Mouse (Mus musculus): ENCODE results near the gene Gm6904. TPM values are rescaled to one million over a fixed set of nuclear protein-coding genes. Genes with fewer than 3 reads are reported as not detected.

The Gm6904 gene
- not detected in 2 replicates for polyA plus RNA-seq (2015; fragmentation: Nextera tagmentation; extraction: Ambion mirVana)

DNA sequence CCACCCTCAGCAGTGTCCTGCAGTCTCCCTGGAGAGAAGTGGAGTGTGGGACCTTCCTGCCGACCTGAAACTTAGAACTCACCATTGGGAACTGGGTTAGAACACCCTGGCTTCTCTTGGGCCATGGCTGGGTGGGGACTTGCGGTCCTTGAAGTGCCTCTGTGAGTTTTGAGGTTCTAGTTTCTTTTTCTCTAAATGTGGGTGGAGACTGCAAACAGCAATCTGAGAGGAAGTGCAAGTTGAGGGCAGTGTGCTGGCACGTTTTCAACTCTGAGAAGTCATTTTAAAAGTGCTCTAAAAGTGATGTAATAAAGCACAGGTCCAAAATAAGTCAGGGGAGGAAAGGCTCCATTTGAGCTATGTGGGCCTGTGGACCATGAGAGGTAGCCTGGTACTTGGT is at the start of gene Gm6904:
Gene Gm6904 (minus strand): TSS at position 161 of the 400 bp plus-strand sequence.

DNA sequence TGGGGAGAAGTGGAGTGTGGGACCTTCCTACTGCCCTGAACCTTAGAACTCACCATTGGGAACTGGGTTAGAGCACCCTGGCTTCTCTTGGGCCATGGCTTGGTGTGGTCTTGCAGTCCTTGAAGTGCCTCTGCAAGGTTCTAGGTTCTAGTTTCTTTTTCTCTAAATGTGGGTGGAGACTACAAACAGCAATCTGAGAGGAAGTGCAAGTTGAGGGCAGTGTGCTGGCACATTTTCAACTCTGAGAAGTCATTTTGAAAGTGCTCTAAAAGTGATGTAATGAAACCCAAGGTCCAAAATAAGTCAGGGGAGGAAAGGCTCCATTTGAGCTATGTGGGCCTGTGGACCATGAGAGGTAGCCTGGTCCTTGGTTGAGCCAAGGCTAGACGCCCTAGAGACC is 37.4 kb upstream of the Gm6904 start, which contains the start of gene Phf11a:
Gene Phf11a (minus strand): TSS at position 132 of the 400 bp plus-strand sequence.

DNA sequence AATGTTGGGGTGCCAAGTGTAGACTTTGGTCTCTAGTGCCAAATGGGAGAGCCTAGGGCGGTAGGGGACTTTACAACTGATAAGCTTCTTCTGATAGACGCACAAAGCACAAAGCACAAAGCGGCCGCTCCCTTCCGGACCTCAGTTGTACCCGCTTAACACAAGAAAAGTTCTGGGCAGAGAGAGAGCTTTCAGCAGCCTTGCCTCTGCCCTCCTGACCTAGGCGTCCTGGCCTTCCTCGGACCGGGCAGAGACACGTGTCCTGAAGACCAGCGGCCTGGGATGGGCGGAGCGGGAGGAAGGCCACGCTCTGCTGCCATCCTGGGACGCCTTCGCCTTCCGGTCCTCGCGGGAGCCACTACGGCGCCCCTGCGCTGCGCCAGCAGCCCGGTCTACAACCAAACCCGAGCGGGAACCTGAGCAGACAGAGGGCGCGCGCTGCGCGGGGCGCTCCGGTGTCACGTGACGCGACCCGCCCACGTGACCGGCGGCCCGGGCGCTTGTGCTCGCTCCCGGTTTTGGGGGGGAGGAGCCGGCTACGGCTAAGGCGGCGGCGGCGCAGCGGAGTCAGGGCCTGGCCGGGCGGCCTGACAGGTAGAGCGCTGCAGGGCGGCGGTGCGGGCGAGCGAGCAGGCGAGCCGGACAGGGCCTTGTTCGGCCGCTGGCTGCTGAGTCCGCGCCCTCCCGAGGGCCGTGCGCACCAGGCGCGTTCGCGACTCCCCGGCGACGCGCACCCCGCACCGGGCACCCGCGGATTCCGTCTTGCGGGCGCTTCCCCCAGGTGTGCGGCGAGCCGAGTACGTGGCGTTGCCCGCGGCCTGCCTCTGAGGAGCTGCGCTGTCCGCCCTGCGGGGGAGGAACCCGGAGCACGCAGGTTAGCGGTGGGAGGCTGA is 59.1 kb downstream of the Gm6904 start, which contains the start of gene Rcbtb1:
Gene Rcbtb1 (plus strand): TSS at position 499 of the 893 bp plus-strand sequence.

Other genes starting within 250 kb of the Gm6904 start
- not detected in 2 replicates for gene 1700129C05Rik, start 117.3 kb downstream of the Gm6904 start, polyA plus RNA-seq (2015; fragmentation: Nextera tagmentation; extraction: Ambion mirVana)
- not detected in 2 replicates for gene Gm5142, start 81.5 kb downstream of the Gm6904 start, polyA plus RNA-seq (2015; fragmentation: Nextera tagmentation; extraction: Ambion mirVana)
- 25.6 TPM in 2 replicates for gene Rcbtb1, start 59.0 kb downstream of the Gm6904 start, polyA plus RNA-seq (2015; fragmentation: Nextera tagmentation; extraction: Ambion mirVana)
- 0.29 TPM in 1 of 2 replicates, not detected in the other for gene Phf11a, start 37.3 kb upstream of the Gm6904 start, polyA plus RNA-seq (2015; fragmentation: Nextera tagmentation; extraction: Ambion mirVana)
- 0.93 and 1.1 TPM in 2 replicates for gene Phf11b, start 81.1 kb upstream of the Gm6904 start, polyA plus RNA-seq (2015; fragmentation: Nextera tagmentation; extraction: Ambion mirVana)
- 0.64 and 0.76 TPM in 2 replicates for gene Phf11d, start 105.3 kb upstream of the Gm6904 start, polyA plus RNA-seq (2015; fragmentation: Nextera tagmentation; extraction: Ambion mirVana)
- gene Phf11c, start 135.2 kb upstream of the Gm6904 start, polyA plus RNA-seq (2015; fragmentation: Nextera tagmentation; extraction: Ambion mirVana): 0.14 TPM in 1 of 2 replicates, not detected in the other
- 3.5 and 4.7 TPM in 2 replicates for gene Setdb2, start 180.7 kb upstream of the Gm6904 start, polyA plus RNA-seq (2015; fragmentation: Nextera tagmentation; extraction: Ambion mirVana)
- 19.4 and 22.9 TPM in 2 replicates for gene Cab39l, start 180.8 kb upstream of the Gm6904 start, polyA plus RNA-seq (2015; fragmentation: Nextera tagmentation; extraction: Ambion mirVana)

Data from neural tube, postnatal 0 days (tissue).